Mouse (Mus musculus) activated CD4-positive, CD25-positive, alpha-beta regulatory T cell, adult 4 months (primary cell): ENCODE results near the gene Layn. TPM values are rescaled to one million over a fixed set of nuclear protein-coding genes. Genes with fewer than 3 reads are reported as not detected.

Experiments
- ATAC-seq: one replicate; pipeline ENCODE4 v1.8.0; 2017
- polyA plus RNA-seq, 2 experiments: library from polyadenylated mRNA; unstranded; fragments of 100-300 nt; shearing (Covaris generic); gene quantifications; one replicate each; pipeline ENCODE4 v1.2.1; 2017

Layn gene
- polyA plus RNA-seq, result not detected

DNA sequence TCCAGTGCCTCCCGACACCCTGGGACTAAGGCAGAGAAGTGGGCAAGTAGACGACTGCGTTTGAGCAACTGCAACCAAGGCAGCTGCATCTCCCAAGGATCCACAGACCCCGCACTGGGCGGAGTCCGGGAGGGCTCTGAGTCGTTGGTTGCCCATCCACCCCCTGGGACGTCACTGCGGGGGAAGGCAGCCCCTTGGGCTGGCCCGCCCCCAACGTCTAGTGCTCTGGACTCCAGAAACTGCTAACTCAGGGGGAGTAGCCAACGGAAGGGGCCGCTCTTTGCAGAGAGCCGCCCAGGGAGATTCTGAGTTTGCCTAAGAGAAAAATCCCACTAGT, at the start of gene Layn:
Gene Layn (minus strand): TSS at position 116 of the 337 bp plus-strand sequence.
- ATAC-seq, result no peak

DNA sequence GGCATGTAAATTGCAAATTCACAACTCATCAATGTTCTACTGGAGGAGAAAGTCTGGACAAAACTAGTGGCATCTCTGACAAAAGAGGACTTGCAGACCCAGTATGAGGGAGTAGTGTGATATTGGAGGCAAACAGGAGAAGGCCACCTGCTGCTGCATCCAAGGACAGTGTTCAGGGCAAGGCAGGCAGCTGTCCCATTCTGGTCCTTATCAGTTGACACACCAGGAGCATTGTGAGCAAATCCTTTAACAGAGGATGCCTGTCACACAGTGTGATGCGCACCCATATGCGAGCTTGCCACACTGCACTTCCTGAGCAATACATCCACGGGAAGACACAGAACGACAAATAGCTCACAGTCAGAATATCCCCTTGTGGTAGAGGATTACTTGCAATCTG, 37.9 kb upstream of the Layn start:
- no peak for ATAC-seq

DNA sequence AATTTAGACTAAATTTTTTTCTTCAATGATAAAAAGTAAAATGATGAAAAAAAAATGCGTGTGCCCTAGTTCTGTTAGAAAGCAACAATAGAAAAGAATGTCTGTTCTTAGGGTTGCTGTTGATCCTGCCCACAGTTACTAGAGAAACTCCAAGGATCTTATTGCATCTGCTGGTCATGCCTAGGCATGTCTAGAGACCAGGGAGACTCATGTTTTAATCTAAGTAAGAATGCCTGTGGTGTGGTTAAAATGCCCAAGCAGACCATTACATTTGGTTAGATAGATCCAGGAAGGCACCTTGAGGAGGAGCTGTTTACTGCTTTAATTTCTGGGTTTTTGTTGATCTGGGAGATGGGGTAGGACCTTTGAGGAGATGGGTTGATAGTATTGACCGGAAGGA, 28.9 kb upstream of the Layn start:
- ATAC-seq, result no peak

DNA sequence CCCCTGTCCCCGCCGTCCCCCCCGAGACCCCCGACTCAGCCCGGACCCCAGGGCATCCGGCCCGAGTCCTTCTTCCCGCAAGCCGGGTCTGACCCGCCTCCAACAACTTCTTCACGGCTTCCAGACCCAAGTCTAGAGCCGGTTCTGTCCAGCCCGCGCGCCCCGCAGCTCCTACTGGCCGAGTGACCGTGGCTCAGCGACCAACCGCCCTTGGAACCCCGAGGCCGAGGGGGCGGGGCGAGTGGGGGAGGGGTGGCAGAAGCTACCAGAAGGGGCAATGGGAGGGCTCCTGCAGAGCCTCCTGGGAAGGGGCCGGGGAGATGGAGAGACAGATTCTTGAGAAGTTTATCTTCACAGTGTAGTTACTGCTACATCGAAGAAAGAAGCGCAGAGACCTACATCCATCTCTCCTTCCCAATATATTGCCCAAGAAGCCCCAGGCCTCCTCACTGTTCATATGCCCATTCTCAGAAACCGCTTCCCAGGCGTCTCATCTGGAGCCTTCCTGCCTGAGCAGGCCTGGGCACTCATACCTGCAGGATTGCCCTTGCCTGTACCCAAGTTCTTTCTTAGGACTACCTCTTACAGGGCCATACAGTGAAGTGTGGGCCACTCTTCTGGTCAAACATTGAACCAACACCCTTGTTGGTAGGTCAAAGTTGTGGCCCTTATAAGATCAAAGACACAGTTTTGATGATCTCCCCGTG, 27.1 kb upstream of the Layn start:
- no peak for ATAC-seq

DNA sequence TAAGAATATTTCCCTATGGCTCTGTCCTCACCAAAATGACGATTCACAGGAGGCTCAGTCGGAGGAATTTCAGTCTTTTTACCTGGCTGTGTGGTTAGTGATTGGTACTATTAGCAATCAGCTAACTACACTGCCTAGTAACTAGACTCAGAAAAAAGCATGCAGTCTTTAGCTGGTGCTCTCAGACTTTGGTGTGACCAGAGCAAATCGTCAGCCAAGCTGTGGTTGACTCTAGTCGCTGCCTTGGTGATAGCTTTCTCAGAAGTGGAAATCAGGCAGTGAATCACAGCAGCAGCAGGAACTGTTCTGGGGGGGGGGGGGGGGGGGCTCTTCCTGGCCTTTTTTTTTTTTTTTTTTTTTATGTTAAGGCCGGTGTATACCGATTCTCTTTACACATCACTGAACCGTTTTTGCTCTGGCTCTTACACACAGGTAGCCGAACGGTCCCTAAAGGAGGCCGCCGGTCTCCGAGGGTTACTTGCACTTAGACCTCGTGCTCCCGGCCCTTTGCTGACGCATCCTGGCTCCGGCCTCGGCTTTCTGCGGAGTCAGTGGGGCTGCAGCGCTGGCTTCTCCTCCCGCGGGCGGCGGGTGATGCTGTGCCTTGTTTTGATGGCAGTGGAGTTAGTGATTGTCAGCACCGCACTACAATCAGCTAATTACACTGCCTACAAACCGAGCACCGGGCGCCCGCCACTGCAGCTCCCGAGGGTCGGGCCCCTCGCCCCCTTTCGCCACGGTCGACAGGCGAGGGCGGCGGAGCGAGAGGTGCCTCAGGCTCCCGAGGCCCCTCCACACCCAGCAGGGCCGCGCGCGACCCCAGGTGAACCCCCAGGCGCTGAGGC, 26.3 kb upstream of the Layn start:
- ATAC-seq, result no peak

DNA sequence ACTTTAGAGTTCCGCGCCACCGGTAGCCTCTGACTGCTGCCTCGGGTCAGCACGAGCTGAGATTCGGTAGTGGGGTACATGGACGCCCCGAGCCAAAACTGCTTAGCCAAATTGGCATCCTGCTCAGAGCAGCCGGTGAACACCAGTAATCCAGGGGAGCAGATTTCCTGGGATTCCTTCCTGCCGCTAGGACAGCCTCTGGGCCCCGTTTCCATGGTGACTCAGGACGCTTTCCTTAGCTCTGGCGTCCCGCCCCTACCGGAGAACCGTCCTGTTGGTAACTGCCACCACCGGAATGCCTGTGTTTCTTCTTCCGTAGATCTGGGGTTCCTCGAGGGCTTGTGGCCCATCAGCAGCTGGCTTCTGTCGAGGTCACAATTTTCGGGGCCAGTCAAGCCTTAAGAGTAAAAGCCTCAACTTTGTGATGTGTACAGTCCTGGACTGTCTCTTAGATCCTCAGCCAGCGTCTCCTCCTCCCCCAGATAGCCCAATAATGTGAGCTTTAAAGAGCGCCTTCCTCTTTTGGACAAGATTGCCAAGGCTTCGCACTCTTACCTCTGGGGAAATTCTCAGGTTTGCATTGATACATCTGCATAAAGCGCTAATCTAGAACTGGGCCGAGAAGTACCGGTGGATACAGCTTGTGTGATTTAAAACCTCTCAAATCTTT, 25.0 kb upstream of the Layn start, which contains the start of gene 4833427G06Rik:
Gene 4833427G06Rik (minus strand): TSS at position 323 of the 670 bp plus-strand sequence.
- no peak for ATAC-seq

DNA sequence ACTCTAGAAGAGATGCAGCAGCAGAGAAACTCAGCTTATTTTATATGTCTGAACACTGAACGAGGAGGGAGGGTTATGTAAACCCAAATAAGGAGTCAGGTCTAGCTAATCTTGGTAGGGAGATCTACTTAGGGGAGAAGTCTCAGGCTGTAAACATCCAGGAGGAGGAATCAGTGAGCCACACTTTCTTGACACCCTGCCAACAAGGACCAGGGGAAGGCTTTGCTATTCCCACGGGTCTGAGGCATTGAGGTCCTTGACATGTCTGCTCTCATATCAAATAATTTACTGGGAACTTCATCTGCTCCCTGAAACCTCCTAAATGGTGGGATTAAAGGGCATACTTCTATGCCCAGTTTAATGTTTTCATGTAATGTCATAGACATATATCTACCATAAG, 19.4 kb upstream of the Layn start:
- no peak for ATAC-seq

DNA sequence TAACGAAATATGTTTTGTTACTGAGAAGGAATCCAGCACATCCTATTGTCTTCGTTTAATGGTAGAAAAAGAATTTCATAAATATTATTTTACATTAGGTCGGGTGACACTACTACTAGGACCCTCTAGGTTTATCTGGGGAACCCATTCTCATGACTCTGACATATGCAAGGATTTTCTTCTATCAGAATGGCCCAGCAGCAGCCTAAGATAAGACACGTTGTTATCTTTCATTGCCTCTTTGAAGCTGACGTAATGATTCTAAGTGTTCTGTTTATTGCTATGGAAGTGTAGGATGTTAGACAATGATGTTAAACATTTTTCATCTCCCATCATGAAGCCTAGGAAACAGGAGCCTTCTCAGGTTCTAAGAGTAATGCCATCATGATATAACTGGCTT, 16.8 kb upstream of the Layn start:
- no peak for ATAC-seq

DNA sequence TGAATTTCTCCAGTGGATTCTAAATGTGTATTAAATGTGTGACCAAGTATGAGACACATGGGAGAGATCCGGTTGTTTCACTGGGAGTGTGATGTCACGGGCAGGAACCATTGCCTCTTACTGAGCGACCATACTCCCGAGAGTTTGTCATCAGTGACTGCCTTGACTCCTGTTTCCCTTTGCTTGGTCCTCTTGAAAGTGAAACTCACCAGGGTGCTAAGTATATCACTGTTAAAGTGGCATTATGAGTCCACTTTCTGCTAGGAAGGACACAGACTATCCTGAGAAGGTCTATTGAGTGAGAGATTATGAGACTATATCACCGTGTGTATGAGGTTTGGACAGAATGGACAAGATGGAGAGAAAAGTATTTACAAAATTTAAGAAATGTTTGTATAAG, 4.7 kb upstream of the Layn start:
- ATAC-seq, result no peak

DNA sequence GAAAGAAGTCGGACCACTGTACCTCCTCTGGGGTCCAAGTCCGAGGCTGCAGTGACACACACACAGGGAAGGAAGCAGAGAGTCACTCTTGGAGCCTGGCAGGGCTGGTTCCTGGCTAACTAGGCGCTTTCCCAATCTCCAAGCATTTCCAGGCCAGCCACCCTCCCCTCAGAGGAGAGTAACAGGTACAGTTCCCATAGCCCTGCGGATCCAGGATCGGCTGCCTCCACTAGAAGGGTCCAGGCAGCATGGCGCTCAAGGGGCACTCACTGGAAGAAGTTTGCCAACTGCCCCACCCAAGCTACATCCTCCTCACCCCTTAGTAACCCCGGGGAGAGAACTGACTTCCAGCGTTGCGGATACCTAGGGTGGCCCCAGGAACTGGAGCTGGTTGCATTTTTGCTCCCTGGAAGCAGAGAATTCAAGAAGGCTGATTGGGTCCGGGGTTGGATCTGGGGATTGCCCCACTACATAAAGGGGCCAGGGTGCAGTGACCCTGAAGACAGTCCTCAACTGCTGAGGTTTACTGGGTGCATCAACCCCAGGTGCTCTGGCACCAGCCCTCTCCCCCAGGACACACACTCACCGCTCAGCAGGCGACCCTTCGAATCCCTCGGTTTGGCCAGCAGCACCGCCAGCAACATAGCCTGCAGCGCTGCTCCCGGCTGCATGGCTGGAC, 455 bp downstream of the Layn start:
- ATAC-seq, result no peak

DNA sequence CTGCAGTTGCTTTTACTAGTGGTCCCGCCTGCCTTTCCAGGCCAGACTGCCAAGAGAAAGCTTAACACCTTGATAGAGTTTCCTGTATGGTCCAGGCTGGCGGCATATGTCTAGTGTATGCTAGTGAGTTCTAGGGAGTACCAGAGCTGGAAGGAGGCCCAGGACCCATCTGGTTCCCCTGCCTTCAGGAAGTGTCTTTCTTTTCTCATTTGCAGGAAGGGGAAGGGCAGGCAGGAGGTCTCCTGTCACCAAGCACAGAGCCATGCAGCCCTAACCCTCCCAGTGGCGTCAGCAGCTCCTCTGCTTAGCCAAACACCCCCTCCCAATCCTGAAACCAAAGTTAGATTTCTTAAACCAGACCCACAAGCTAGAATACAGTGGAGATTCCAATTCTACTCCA, 1.1 kb downstream of the Layn start:
- ATAC-seq, result no peak

DNA sequence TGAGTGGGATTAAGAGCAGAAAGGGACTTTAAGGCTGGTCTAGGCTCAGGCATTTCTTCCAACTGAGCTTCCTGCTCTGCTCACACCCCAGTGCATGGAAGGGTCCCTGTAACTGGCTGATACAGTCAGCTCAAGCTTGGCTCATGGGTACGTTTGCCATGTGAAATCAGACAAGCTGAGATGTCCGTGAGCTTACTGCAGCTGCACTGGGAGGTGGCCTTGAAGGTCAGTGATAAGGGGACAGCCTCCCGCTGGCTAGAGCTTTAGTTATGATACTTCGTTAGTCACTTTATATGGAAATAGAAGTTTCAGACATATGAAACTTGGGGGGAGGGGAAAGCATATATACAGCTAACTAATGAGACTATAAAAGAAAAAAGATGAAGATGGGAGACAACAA, 6.1 kb downstream of the Layn start:
- ATAC-seq, result no peak

DNA sequence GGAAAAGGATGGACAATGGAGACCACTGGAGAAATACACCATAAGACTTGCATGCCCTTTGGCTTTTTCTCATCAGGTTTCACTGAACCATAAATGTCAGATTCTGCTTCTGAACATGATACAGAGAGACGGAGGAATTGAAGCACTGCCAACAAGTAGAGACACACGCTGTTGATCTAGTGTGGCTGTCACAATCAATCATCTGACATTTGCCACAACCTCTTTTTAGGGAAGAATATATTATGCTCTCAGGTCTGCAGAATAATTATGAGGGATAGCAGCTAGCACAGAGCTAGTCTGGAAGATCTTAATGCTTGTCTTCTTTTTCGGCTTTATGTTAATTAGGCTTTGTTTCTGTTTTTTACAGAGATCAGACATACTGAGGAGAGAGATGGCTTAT, 8.7 kb downstream of the Layn start:
- ATAC-seq, result no peak

DNA sequence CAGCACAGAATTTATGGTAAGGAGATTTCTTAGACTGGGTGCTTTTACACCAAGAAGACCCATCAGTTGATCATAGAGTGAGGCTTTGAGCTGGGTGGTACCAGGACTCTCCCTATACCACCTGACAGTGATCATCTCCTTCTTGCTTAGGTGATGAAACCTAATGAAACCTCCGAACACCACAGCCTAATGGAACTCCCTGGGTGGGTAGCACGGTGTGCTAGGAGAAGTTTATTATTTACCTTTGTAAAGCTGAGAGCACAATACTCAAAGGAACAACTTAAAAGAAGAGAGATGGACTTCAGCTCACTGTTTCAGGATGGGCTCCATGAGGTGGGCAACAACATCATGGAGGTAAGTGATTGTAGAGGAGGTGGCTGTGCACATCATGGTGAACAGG, 16.3 kb downstream of the Layn start, which contains the start of gene Btg4:
Gene Btg4 (plus strand): TSS at position 301 of the 400 bp plus-strand sequence.
- ATAC-seq, result no peak

DNA sequence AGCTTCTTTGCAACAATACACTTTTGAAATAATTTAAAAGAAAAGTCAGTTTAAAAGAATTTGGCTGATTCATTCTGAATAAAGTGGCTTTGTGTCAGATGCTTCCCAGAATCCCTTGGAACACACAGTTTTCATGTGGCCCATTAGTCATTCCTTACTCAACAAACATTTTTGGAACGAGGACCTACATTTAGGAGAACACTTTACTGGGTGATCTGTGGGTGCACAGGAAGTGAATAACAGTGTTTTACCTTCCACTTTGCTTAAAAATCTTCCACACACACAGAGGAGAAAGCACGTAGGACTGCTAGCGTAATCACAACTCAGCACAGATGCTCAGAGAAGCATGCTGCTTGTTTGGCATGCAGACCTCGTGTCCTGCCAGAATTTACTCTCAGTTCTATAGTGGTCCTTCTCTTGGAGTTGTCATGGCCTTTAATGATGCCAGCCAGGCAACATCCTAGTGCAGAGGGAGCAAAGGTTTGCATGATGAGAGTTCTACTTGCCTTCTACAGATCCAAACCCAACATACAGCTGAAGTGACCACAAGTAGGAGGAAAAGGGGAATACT, 17.9 kb downstream of the Layn start:
- no peak for ATAC-seq

DNA sequence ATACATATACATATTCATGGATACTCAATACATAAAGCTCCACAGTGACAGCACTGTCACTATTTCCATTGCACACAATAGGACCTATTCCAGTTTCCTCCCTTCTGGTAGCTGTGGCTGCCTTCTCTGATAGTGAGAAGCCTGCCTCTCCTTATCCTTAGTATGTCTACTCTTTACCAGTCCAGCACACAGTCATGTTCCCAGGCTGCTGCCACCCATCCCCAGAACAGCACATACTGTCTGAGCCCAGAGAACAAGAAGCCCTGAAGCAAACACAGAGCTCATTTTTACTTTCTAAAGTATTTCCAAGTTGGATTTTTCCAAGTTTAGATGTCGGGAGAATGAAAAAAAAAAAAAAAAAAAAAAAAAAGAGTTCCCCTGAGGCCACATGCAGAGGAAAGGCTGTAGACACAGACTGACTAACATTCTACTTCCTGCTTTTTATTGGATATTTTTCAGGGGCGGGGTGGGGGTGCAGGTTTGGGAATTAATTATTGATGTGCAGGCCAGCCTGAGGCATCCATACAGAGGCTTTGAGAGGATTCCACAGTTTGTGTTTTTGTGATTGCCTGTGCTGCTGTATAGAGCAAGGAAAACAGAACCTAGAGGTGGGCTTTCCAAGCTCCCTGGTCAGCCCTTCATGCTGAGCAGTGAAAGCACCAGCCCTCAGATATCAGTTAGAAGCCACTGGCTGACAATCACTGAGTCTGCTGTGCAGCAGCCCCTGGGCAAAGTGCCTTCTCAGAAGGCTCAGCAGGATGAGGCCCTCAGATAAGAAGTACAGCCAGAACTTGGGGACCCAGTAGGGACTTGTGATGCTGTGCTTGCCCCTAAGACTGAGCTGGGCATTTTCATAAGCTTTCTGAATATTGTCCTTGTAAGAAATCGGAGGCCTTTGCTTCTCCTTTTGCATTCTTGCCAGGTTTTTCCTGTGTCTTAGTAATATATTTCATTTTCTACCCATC, 20.3 kb downstream of the Layn start:
- ATAC-seq, result no peak

DNA sequence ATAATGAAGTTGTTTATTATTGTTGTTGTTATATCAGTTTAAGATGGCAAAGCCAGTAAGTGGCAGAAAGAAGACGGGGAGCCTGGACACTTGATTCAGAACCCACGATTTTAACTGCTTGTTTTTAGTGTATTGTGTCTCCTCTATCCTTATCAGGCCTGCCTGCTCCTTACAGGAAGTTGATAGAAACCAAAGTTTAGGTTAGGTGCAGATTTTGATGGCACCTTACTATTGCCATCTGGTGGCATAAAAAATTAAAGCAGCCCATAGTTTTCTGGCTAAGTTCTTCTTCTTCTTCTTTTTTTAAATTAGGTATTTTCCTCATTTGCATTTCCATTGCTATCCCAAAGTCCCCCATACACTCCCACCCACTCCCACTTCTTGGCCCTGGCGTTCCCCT, 24.7 kb downstream of the Layn start:
- ATAC-seq, result peak; percentile 75

DNA sequence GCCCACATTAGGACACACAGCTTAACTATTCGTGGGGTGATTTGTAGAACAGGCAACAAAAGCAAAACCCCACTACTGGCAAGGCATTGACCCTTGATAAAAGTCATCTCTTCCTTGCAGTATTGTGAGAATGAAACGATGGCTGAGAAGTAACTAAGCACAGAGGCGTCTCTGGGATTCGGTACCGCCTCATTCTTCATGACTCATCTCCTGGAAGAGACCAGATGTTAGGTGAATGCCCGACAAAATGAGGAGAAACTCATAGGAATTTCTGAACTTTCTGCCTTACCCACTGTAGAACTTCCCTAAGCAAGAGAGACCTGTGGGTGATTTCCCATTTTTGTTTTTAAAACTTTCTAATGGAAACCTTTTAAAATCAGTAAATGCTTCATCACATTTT, 34.8 kb downstream of the Layn start:
- ATAC-seq, result no peak

DNA sequence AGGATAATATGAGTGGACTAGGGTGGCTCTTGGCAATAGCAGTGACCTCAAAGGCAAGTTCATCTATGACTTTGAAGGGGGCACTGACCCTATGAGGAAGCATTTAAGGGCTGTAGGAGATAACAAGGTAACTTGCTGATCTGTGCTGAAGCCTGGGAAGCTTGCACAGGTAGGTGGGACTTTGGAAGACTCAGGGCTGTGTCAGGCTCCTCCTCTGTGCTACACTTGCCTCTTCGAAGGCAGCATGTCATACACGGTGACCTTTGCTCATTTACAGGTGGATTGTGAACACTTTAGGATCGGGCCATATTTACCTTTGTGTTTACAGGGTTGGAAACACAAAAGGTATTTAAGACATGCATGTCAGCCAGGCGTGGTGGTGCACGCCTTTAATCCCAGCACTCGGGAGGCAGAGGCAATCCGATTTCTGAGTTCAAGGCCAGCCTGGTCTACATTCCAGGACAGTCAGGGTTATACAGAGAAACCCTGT, 35.4 kb downstream of the Layn start:
- no peak for ATAC-seq

DNA sequence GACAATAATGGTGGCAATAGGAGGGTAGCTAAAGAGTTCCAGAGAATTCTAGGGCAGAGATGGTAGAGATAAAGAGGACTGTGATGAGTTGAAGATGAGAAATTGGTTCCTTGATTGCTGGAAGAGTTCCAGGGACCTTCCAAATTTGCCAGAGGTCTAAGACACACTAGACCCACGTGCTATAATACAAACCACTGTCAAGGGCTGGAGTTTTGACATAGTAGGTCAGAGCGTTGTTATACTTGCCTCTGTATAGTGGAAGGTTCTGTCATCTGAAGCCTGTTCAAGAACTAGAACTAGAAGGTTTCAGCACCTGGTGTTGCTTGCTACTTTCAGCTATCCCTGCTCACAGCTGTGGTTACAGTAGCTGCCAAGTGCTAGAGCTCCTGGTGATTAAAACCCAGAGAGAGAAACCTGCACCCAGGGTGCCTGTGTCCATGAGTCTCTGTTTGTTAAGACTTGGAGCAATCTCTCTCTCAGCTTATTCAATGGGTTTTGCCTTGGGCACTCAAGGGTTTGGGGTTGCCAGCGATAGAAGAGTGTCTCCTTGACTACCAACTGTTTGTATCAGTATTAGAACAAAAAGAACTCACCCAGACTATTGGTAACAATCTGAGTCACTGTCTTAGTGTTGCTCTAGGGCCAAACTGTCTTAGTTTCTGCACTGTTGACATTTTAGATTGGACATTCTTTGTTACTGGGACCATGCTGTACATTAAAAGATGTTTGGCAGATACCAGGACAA, 43.9 kb downstream of the Layn start:
- ATAC-seq, result peak; percentile 46
